Mouse (Mus musculus) midbrain, embryonic 16.5 days (tissue): Measurements from ENCODE around the gene Cntn5. TPM values are rescaled to one million over a fixed set of nuclear protein-coding genes. Genes with fewer than 3 reads are reported as not detected.

ENCODE experiments used
- ATAC-seq: fragments of 200-750 bp; cut with Nextera tagmentation; 2 replicates; pipeline ENCODE4 v1.8.0; 2017; ENCODE audit warnings: moderate TSS enrichment
- H3K27ac ChIP-seq: fragments of 300-500 bp; sonication (generic); 2 replicates; pipeline ENCODE4 v1.5.1; 2014; ENCODE audit warnings: mild to moderate bottlenecking, low read length, mixed read lengths
- H3K27me3 ChIP-seq: fragments of 300-500 bp; sonication (generic); 2 replicates; pipeline ENCODE4 v1.6.1; 2014; ENCODE audit warnings: low read depth, low read length, mixed read lengths; ENCODE audit not compliant: control insufficient read depth, insufficient read depth
- H3K36me3 ChIP-seq: fragments of 300-500 bp; sonication (generic); 2 replicates; pipeline ENCODE4 v1.6.1; 2014; ENCODE audit warnings: mild to moderate bottlenecking, low read length, moderate library complexity, mixed read lengths; ENCODE audit not compliant: control insufficient read depth, insufficient read depth
- H3K4me1 ChIP-seq: fragments of 300-500 bp; sonication (generic); 2 replicates; pipeline ENCODE4 v1.6.1; 2014; ENCODE audit warnings: mild to moderate bottlenecking, low read length, mixed read lengths; ENCODE audit not compliant: control insufficient read depth, insufficient read depth
- H3K4me2 ChIP-seq: fragments of 300-500 bp; sonication (generic); 2 replicates; pipeline ENCODE4 v1.6.1; 2014; ENCODE audit warnings: mild to moderate bottlenecking, low read length, mixed read lengths
- H3K4me3 ChIP-seq: fragments of 300-500 bp; sonication (generic); 2 replicates; pipeline ENCODE4 v1.5.1; 2014; ENCODE audit warnings: low read depth, mild to moderate bottlenecking, low read length, moderate library complexity, mixed read lengths
- H3K9ac ChIP-seq: fragments of 300-500 bp; sonication (generic); 2 replicates; pipeline ENCODE4 v1.6.1; 2014; ENCODE audit warnings: low read depth, low read length, mixed read lengths
- H3K9me3 ChIP-seq: fragments of 300-500 bp; sonication (generic); replicated peaks from 2 replicates; pipeline ENCODE4 v1.6.1; 2014; ENCODE audit warnings: mild to moderate bottlenecking, low read length, mixed read lengths; ENCODE audit not compliant: control insufficient read depth, poor library complexity, severe bottlenecking
- WGBS: fragments of 180-500 bp; shearing (Covaris S2); extraction: QIAGEN DNeasy Blood & Tissue Kit; methylation state at CpG from one replicate; pipeline ENCODE4 v1.1.7; 2014; 5-methylcytosine and 5-hydroxymethylcytosine counted together
- polyA plus RNA-seq: library from polyadenylated mRNA; unstranded; fragments of >200 nt; fragmentation: Nextera tagmentation; extraction: Ambion mirVana; gene quantifications from 2 replicates; pipeline ENCODE4 v1.2.1, GENCODE M21; 2015

The Cntn5 gene
- polyA plus RNA-seq, 1 experiment from 2014 or later: 25.4 TPM

DNA sequence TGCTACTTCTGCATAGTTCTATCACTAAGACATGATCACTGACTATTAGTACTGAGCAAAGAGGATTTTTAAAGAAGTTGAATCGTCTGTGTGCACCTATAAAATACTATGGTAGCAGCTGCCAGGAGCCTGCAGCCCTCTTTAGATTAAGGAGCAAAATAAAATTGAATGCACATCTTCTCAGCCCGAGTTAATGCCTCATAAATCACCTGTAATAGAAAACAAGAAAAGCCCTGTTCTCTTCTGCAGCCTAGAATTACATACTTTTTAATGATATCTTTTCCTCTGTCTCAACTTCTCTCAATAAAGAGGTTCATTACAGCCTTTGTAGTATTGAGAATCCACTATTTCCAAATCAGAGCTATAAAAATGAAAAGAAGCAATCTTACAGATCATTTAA, 109.5 kb downstream of the Cntn5 start:
- no peak for ATAC-seq
- H3K27me3 ChIP-seq: no peaks in the 10 kb centered on the region
- H3K27ac ChIP-seq: no peak overlapping the region
- no peak overlapping the region for H3K4me3 ChIP-seq
- H3K4me1 ChIP-seq: no peaks in the 10 kb centered on the region
- no peak overlapping the region for H3K4me2 ChIP-seq
- 76% methylated on average over 2 of the region's 2 CpGs for WGBS
- no peak overlapping the region for H3K9ac ChIP-seq
- no peaks in the 10 kb centered on the region for H3K36me3 ChIP-seq
- H3K9me3 ChIP-seq: no peaks in the 10 kb centered on the region

DNA sequence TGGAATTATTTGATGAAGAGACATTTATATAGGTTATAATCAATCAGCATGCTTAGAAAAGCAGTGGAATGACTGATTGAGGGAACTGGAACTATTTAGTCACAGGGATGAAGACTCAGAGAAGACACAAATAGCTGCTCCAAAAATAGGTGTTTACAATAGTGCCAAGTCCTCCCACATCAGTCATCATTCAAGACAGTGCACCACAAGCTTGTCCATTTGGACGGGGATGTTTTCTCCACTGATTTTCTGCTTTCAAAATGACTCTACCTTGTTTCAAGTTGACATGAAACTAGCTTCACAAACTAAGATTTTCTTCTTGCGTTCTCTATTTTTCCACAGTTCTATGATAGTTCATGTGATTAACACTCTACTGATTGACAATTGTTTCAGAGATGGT, 172.7 kb downstream of the Cntn5 start:
- Histone ChIP-seq H3K9ac (no peak overlapping the region), H3K36me3 (no peaks in the 10 kb centered on the region), H3K4me1 (no peaks in the 10 kb centered on the region), H3K4me3 (no peak overlapping the region), H3K4me2 (no peak overlapping the region), H3K27ac (no peak overlapping the region), H3K27me3 (no peaks in the 10 kb centered on the region), H3K9me3 (no peaks in the 10 kb centered on the region)
- WGBS: 89% methylated on average over 2 of the region's 2 CpGs
- ATAC-seq: no peak

GRCm38 (mm10) chr9:10724191-10724590, 180.4 kb downstream of the Cntn5 start:
- ATAC-seq: no peak
- 84% methylated on average over 2 of the region's 2 CpGs for WGBS

DNA sequence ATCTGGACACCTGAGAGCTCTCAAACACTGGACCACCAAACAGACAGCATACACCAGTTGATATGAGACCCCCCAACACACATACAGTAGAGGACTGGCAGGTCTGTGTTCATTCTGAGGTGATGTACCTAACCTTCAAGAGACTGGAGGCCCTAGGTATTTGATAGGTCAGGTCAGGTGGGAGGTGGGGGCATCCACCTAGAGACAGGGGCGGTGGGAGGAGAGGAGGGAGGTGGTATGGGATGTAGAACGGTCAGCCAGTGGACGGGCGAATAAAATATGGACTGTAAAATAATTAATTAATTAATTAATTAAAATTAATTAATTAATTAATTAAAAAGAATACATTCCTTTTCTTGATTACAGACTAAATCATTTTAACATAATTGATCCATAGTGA, 182.5 kb downstream of the Cntn5 start:
- Histone ChIP-seq H3K9me3 (no peaks in the 10 kb centered on the region), H3K4me2 (no peak overlapping the region), H3K9ac (no peak overlapping the region), H3K36me3 (no peaks in the 10 kb centered on the region), H3K4me1 (no peaks in the 10 kb centered on the region), H3K4me3 (no peak overlapping the region), H3K27ac (no peak overlapping the region), H3K27me3 (no peaks in the 10 kb centered on the region)
- 89% methylated on average over 4 of the region's 4 CpGs for WGBS
- no peak for ATAC-seq

More at GRCm38 (mm10) chr9:10724191-10724590, 180.4 kb downstream of the Cntn5 start:
- Histone ChIP-seq H3K27me3 (no peaks in the 10 kb centered on the region), H3K4me2 (no peak overlapping the region), H3K4me1 (no peaks in the 10 kb centered on the region), H3K4me3 (no peak overlapping the region), H3K36me3 (no peaks in the 10 kb centered on the region), H3K9me3 (no peaks in the 10 kb centered on the region), H3K27ac (no peak overlapping the region), H3K9ac (no peak overlapping the region)

GRCm38 (mm10) chr9:10718986-10719385, 185.6 kb downstream of the Cntn5 start:
- Histone ChIP-seq H3K4me3 (no peak overlapping the region), H3K36me3 (no peaks in the 10 kb centered on the region), H3K4me2 (no peak overlapping the region), H3K9me3 (no peaks in the 10 kb centered on the region), H3K27ac (no peak overlapping the region), H3K9ac (no peak overlapping the region), H3K4me1 (no peaks in the 10 kb centered on the region), H3K27me3 (no peaks in the 10 kb centered on the region)
- 67% methylated on average over 3 of the region's 3 CpGs for WGBS
- no peak for ATAC-seq

DNA sequence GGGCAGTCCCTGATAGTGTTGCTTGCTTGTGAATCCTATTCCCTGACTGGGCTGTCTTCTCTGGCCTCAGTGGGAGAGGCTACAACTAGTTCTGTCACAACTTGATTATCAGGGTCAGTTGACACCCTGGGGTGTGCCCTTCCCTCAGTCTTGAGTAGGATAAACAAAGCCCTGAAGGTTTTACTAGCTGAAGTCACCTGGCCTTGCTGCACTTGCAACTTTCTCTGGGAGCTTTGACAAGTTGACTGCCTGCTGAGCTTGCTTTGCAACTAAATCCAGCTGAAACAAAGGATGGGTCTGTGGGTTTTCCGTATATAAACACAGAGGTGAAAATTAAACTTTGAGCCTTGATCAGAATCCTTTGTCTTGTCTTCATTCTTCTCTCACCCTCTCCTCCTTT, 190.9 kb downstream of the Cntn5 start:
- Histone ChIP-seq H3K27me3 (no peaks in the 10 kb centered on the region), H3K9me3 (no peaks in the 10 kb centered on the region), H3K9ac (no peak overlapping the region), H3K36me3 (no peaks in the 10 kb centered on the region), H3K27ac (no peak overlapping the region), H3K4me2 (no peak overlapping the region), H3K4me3 (no peak overlapping the region), H3K4me1 (no peaks in the 10 kb centered on the region)
- no peak for ATAC-seq
- WGBS: 6% methylated on average over 1 of the region's 1 CpGs

- no peaks in the 10 kb centered on the region for H3K4me1 ChIP-seq
- H3K27ac ChIP-seq: no peak overlapping the region
- H3K9me3 ChIP-seq: no peaks in the 10 kb centered on the region
- no peaks in the 10 kb centered on the region for H3K36me3 ChIP-seq
- no peaks in the 10 kb centered on the region for H3K27me3 ChIP-seq
- peak; percentile 62; the same call in 1 of the 2 replicates for ATAC-seq
- H3K9ac ChIP-seq: no peak overlapping the region
- H3K4me2 ChIP-seq: no peak overlapping the region
- H3K4me3 ChIP-seq: no peak overlapping the region
Observed at GRCm38 (mm10) chr9:10681646-10682045, 222.9 kb downstream of the Cntn5 start.

- no peak overlapping the region for H3K9ac ChIP-seq
- WGBS: 83% methylated on average over 3 of the region's 3 CpGs
- H3K4me1 ChIP-seq: no peaks in the 10 kb centered on the region
- no peaks in the 10 kb centered on the region for H3K36me3 ChIP-seq
- no peaks in the 10 kb centered on the region for H3K27me3 ChIP-seq
- no peaks in the 10 kb centered on the region for H3K9me3 ChIP-seq
- ATAC-seq: no peak
- no peak overlapping the region for H3K4me3 ChIP-seq
- no peak overlapping the region for H3K27ac ChIP-seq
- H3K4me2 ChIP-seq: no peak overlapping the region
Observed at GRCm38 (mm10) chr9:10681181-10681580, 223.4 kb downstream of the Cntn5 start.

DNA sequence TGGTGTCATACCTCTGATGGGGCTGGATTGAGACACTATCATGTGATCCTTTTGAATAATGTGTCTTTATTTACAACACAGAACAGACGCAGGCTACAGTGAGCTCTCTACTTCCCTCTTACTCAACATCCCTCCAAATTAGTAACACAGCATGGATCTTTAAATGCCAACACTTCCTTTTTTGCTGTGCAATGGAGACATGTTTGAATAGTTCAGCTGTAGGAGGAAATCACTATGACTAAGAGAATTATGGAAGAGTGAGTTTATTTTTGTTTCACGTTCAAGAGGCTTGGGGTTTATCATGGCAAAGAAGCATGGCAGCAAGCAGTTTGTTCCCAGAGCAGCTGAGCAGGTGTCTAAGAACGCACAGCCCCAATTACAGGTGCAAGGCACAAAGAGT, 235.9 kb downstream of the Cntn5 start:
- WGBS: 70% methylated on average over 3 of the region's 3 CpGs
- no peak for ATAC-seq

DNA sequence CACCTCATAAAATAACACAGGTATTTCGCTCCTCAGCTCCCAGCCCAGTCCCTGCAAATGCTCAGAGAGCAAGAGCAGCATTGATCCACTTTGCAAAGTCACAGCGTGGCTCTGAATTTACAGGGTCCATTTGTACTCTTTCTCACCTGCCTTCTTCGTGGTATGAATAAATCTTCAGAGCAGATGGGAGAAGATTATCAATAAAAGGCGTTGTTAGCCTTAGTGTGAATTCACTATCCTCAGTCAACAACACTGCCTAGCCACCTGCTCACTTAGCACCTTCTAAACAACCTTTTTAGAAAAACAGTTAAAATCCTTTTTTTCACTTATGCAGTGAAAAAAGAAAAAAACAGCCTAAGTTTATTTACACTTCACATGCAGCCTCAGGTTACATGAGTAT, 237.1 kb downstream of the Cntn5 start:
- H3K4me3 ChIP-seq: no peak overlapping the region
- no peaks in the 10 kb centered on the region for H3K9me3 ChIP-seq
- no peaks in the 10 kb centered on the region for H3K4me1 ChIP-seq
- no peak for ATAC-seq
- 67% methylated on average over 4 of the region's 4 CpGs for WGBS
- H3K4me2 ChIP-seq: no peak overlapping the region
- no peak overlapping the region for H3K9ac ChIP-seq
- H3K36me3 ChIP-seq: no peaks in the 10 kb centered on the region
- no peaks in the 10 kb centered on the region for H3K27me3 ChIP-seq
- no peak overlapping the region for H3K27ac ChIP-seq

More for the DNA sequence above, 235.9 kb downstream of the Cntn5 start:
- no peak overlapping the region for H3K27ac ChIP-seq
- H3K9me3 ChIP-seq: no peaks in the 10 kb centered on the region
- no peak overlapping the region for H3K9ac ChIP-seq
- H3K4me2 ChIP-seq: no peak overlapping the region
- no peaks in the 10 kb centered on the region for H3K36me3 ChIP-seq
- no peak overlapping the region for H3K4me3 ChIP-seq
- H3K27me3 ChIP-seq: no peaks in the 10 kb centered on the region
- H3K4me1 ChIP-seq: no peaks in the 10 kb centered on the region
